Mouse (Mus musculus): ENCODE data around the gene Cldn7. TPM values are rescaled to one million over a fixed set of nuclear protein-coding genes. Genes with fewer than 3 reads are reported as not detected.
A peak's percentile ranks its signal among the peaks of the same experiment; 100 is the strongest.
"Not testable (repeated sequence)": the region's sequence is repeated elsewhere in the genome, so short reads cannot be mapped to it uniquely, and the experiment has no call there.

Gene Cldn7
- polyA plus RNA-seq, 1 experiment from 2014 or later: 0.58 TPM

GRCm38 (mm10) chr11:69948066-69948762 is 16.4 kb upstream of the Cldn7 start, which contains the start of gene Slc2a4:
TSS of gene Slc2a4 (minus strand) at chr11:69948188.
- Histone ChIP-seq H3K27ac (0 out of 2 replicates have a peak within 1 kb of the TSS, but pooled peaks have one; percentile 16), H3K9ac (peak within 1 kb of the TSS; percentile 25; the same call in 1 of the 2 replicates)
- WGBS: 0% methylated on average over 34 of the region's 34 CpGs

DNA sequence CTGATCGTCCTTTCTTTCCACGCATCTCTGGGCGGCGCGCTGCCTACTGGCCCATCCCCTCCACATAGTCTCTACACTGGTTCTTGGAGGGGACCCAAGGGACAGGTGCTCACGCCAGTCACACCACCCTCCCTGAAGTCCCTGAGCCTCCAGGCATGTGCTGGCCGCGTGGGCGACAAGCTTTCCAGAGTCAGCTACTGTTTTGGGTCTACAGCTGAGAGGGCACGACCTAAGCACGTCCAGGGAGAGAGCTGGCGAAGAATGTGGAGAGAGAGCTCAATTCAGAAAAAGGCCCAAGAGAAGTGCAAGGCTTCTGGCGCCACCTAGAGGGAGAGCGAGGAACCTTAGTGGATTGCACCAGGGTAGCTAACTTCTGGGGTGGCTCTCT is 15.8 kb upstream of the Cldn7 start:
- Histone ChIP-seq H3K9ac (no peak overlapping the region), H3K9me3 (no peaks in the 10 kb centered on the region), H3K4me3 (peak overlapping the region; percentile 44), H3K4me1 (peaks cover 16% of the 10 kb centered on the region), H3K27ac (0 out of 2 replicates have a peak overlapping the region, but pooled peaks have one; percentile 16), H3K4me2 (peak overlapping the region; percentile 55), H3K27me3 (replicated peaks) (0 out of 2 replicates have a peak, but pooled peaks cover 7% of the 10 kb centered on the region), H3K36me3 (replicated peaks) (no peaks in the 10 kb centered on the region)
- peak; percentile 71 for ATAC-seq (replicated peaks)
- WGBS: under 1% methylated on average over 14 of the region's 14 CpGs

More at GRCm38 (mm10) chr11:69948066-69948762, 16.4 kb upstream of the Cldn7 start, which contains the start of gene Slc2a4:
- Histone ChIP-seq H3K9me3 (no peaks in the 10 kb centered on the region), H3K36me3 (replicated peaks) (no peaks in the 10 kb centered on the region), H3K27me3 (replicated peaks) (0 out of 2 replicates have a peak, but pooled peaks cover 7% of the 10 kb centered on the region), H3K4me2 (peak within 1 kb of the TSS; percentile 55), H3K4me3 (peak within 1 kb of the TSS; percentile 44), H3K4me1 (peaks cover 16% of the 10 kb centered on the region)
- peak; percentile 91 for ATAC-seq (replicated peaks)

- no peak for ATAC-seq (replicated peaks)
- H3K27me3 ChIP-seq (replicated peaks): 0 out of 2 replicates have a peak, but pooled peaks cover 7% of the 10 kb centered on the region
- no peak overlapping the region for H3K27ac ChIP-seq
- no peaks in the 10 kb centered on the region for H3K9me3 ChIP-seq
- WGBS: 41% methylated on average over 4 of the region's 4 CpGs
- peaks cover 16% of the 10 kb centered on the region for H3K4me1 ChIP-seq
- H3K4me2 ChIP-seq: no peak overlapping the region
- H3K4me3 ChIP-seq: no peak overlapping the region
- no peaks in the 10 kb centered on the region for H3K36me3 ChIP-seq (replicated peaks)
- no peak overlapping the region for H3K9ac ChIP-seq
These were observed 13.6 kb upstream of the Cldn7 start for GRCm38 (mm10) chr11:69950807-69951459.

DNA sequence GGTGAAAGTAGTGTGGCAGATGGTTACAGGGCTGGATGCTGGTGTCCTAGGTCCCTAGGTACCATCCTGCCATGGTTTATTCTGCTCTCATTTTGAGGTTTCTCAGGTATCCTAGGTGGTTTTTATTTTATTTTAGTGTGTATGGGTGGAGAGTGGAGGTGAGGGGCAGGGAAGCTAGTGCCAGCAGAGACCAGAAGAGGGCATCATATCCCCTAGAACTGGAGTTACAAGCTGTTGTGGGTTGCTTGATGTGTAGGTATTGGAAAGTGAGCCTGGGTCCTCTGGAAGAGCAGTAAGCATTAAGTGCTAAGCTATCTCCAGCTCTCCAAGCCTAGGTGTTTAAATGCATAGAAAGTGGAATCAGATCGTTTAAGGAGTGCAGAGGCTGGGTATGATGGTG is 12.3 kb upstream of the Cldn7 start:
- 0 out of 2 replicates have a peak, but pooled peaks cover 13% of the 10 kb centered on the region for H3K27me3 ChIP-seq (replicated peaks)
- no peaks in the 10 kb centered on the region for H3K9me3 ChIP-seq
- H3K4me3 ChIP-seq: no peak overlapping the region
- H3K9ac ChIP-seq: no peak overlapping the region
- H3K27ac ChIP-seq: no peak overlapping the region
- no peaks in the 10 kb centered on the region for H3K36me3 ChIP-seq (replicated peaks)
- H3K4me2 ChIP-seq: no peak overlapping the region
- peaks cover 15% of the 10 kb centered on the region for H3K4me1 ChIP-seq
- ATAC-seq (replicated peaks): no peak
- 50% methylated on average over 1 of the region's 1 CpGs for WGBS

DNA sequence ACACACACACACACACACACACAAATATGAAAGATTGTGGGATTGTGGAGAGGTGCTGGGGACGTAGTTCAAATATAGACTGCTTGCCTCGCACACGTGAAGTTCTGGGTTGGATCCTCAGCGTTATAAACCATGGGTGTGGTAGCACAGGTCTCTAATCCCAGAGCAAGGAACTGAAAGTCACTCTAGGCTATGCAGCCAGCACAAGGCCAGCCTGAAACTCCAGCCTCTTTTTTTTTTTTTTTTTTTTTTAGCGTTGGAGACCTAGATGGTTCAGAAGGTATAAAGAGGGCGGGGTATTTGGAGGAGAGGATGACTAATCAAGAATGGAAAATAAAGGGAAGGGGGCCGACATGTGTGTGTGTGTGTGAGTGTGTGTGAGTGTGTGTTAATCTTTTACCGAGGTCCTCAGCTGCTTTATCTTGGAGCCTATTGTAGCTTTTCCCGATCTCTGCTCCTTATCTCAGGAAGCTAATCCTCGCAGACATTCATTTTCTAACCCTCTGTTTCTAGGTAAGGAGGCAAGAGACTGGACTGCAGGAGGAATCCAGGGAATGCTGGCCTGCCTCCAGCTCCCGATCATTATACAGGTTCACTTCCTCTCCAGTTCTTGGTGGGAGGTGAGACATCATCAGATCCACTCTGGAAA is 11.2 kb upstream of the Cldn7 start:
- Histone ChIP-seq H3K36me3 (replicated peaks) (no peaks in the 10 kb centered on the region), H3K9me3 (no peaks in the 10 kb centered on the region), H3K9ac (no peak overlapping the region), H3K4me3 (no peak overlapping the region), H3K4me2 (no peak overlapping the region), H3K27me3 (replicated peaks) (0 out of 2 replicates have a peak, but pooled peaks cover 13% of the 10 kb centered on the region), H3K4me1 (peaks cover 4% of the 10 kb centered on the region), H3K27ac (no peak overlapping the region)
- 64% methylated on average over 11 of the region's 11 CpGs for WGBS
- no peak for ATAC-seq (replicated peaks)

GRCm38 (mm10) chr11:69955618-69956017 is 9.0 kb upstream of the Cldn7 start:
- not testable (repeated sequence) for H3K36me3 ChIP-seq (replicated peaks); H3K4me1 ChIP-seq; H3K4me3 ChIP-seq; H3K9ac ChIP-seq; H3K27ac ChIP-seq; ATAC-seq (replicated peaks); H3K4me2 ChIP-seq; H3K9me3 ChIP-seq
- WGBS: 79% methylated on average over 4 of the region's 4 CpGs
- H3K27me3 ChIP-seq (replicated peaks): 0 out of 2 replicates have a peak, but pooled peaks cover 12% of the 10 kb centered on the region

- ATAC-seq (replicated peaks): no peak
- 85% methylated on average over 1 of the region's 1 CpGs for WGBS
- no peaks in the 10 kb centered on the region for H3K36me3 ChIP-seq (replicated peaks)
- peaks cover 15% of the 10 kb centered on the region; the same call in 1 of the 2 replicates for H3K27me3 ChIP-seq (replicated peaks)
- H3K9me3 ChIP-seq: no peaks in the 10 kb centered on the region
- H3K4me3 ChIP-seq: no peak overlapping the region
- H3K27ac ChIP-seq: no peak overlapping the region
- no peak overlapping the region for H3K9ac ChIP-seq
- no peaks in the 10 kb centered on the region for H3K4me1 ChIP-seq
- no peak overlapping the region for H3K4me2 ChIP-seq
These were observed 8.4 kb upstream of the Cldn7 start for GRCm38 (mm10) chr11:69956218-69956617.

DNA sequence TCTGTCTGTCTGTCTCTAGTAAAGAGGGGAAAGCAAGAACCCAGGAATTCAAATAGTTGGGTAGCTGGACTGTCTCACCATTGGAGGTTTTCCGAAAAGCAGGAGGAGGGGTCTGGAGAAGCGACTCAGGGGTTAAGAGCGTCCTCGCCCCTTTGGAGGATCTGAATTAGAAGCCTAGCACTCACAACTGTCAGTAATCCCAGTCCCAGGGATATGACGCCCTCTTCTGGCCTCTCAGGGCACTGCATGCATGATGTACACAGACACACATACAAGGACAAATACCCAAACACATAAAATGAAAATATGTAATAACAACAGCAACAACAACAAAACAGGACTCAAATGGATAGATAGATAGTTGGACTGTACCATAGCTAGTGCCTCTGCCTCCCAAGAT is 4.0 kb upstream of the Cldn7 start:
- H3K27ac ChIP-seq: no peak overlapping the region
- no peaks in the 10 kb centered on the region for H3K9me3 ChIP-seq
- peaks cover 53% of the 10 kb centered on the region for H3K27me3 ChIP-seq (replicated peaks)
- H3K4me3 ChIP-seq: no peak overlapping the region
- no peak for ATAC-seq (replicated peaks)
- 28% methylated on average over 5 of the region's 5 CpGs for WGBS
- H3K36me3 ChIP-seq (replicated peaks): no peaks in the 10 kb centered on the region
- peaks cover 4% of the 10 kb centered on the region for H3K4me1 ChIP-seq
- H3K4me2 ChIP-seq: no peak overlapping the region
- no peak overlapping the region for H3K9ac ChIP-seq

- Histone ChIP-seq H3K27me3 (replicated peaks) (peaks cover 60% of the 10 kb centered on the region), H3K4me1 (peaks cover 12% of the 10 kb centered on the region), H3K4me3 (no peak overlapping the region), H3K9me3 (no peaks in the 10 kb centered on the region), H3K4me2 (no peak overlapping the region), H3K36me3 (replicated peaks) (no peaks in the 10 kb centered on the region), H3K9ac (no peak overlapping the region), H3K27ac (no peak overlapping the region)
- no peak for ATAC-seq (replicated peaks)
- 56% methylated on average over 5 of the region's 5 CpGs for WGBS
These were observed 2.7 kb upstream of the Cldn7 start for GRCm38 (mm10) chr11:69961841-69962240.

DNA sequence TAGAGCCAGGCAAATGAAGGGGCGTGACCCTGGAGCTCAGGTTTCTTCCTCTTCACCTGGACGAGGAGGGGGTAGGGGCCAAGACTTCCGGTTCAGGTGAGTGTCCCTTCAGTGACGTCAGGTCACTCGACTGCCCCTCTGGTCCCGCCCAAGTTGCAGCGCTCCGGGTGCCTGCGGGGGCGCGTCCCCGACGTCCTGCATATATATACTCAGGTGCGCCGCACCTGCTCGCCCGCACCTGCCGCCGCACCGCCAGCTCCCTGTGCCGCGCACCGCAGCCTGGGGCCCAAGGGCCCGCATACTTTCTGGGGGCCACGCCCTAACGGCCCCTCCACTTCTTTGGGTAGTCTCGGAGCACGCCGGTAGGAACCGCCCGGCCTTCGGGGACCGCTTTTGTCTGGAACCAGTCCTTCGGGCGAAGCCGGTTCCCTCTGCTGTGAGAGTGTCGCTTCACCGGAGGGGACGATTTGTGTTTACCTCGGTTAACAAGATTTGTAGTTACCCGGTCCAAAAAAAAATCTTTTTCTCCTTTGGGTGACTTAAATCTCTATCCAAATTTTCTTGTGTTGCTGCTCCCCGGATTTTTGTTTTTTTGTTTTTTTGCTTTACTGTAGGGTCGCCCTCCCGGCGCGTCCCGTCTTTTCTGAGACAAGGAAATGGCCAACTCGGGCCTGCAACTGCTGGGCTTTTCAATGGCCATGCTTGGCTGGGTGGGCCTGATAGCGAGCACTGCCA is 859 bp downstream of the Cldn7 start:
- peak overlapping the region; percentile 41 for H3K4me2 ChIP-seq
- peaks cover 20% of the 10 kb centered on the region; the same call in 1 of the 2 replicates for H3K36me3 ChIP-seq (replicated peaks)
- WGBS: 3% methylated on average over 49 of the region's 49 CpGs
- no peak overlapping the region for H3K9ac ChIP-seq
- H3K27ac ChIP-seq: no peak overlapping the region
- peaks cover 12% of the 10 kb centered on the region for H3K4me1 ChIP-seq
- ATAC-seq (replicated peaks): no peak
- H3K27me3 ChIP-seq (replicated peaks): peaks cover 75% of the 10 kb centered on the region
- H3K4me3 ChIP-seq: 0 out of 2 replicates have a peak overlapping the region, but pooled peaks have one; percentile 11
- H3K9me3 ChIP-seq: no peaks in the 10 kb centered on the region

DNA sequence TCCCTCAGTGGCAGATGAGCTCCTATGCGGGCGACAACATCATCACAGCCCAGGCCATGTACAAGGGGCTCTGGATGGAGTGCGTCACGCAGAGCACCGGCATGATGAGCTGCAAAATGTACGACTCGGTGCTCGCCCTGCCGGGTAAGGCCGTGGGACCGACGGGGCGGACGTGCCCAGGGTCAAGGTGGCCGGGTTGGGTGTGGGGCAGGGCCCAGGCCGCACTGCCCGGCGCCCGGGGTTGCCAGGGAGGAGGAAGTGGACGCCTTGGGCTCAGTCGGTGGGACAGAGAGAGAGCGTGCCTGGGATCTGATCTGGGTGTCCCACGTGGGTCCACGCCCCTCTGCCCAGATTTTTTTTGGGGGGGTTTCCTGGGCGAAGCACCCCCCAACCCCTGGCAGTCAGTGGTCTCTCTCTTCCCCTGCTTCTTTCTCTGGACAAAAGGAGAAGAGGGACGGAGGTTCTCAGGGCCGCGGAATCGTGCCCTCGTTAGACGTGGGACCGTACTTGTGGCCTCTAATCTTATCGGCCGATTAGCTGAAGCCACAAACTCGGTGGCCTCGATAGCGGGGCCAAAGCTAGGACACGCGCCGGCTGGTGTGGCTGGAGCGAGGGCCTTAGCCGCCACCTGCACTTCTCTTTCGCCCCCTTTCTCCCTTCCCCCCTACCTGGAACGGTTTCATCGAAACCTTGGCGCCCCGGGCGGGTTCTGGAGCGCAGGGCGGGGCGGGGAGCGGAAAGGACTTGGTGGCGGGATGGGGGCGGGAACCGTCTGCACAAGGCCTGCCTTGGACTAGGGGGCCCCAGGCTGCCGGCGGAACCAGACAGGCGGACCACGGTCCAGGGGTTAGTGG is 1.7 kb downstream of the Cldn7 start:
- H3K27ac ChIP-seq: no peak overlapping the region
- H3K9me3 ChIP-seq: no peaks in the 10 kb centered on the region
- H3K4me2 ChIP-seq: peak overlapping the region; percentile 41
- peaks cover 12% of the 10 kb centered on the region for H3K4me1 ChIP-seq
- H3K9ac ChIP-seq: no peak overlapping the region
- peak overlapping the region; percentile 26 for H3K4me3 ChIP-seq
- peaks cover 71% of the 10 kb centered on the region for H3K27me3 ChIP-seq (replicated peaks)
- H3K36me3 ChIP-seq (replicated peaks): peaks cover 20% of the 10 kb centered on the region; the same call in 1 of the 2 replicates
- 1% methylated on average over 57 of the region's 59 CpGs for WGBS
- ATAC-seq (replicated peaks): 0 out of 2 replicates have a peak, but pooled peaks have one; percentile 14
